Mouse (Mus musculus) E14TG2a.4 (cell line): ENCODE measurements at regions not wholly inside any gene's neighbourhood (a gene's known extent, or its start where the extent isn't known, plus 50 kb on each side); places are given as distances from the start of the nearest gene placed in this dataset.

ENCODE experiments used
- CTCF ChIP-seq: conservative IDR thresholded peaks from 2 replicates; pipeline ENCODE4 v1.5.1; 2014; ENCODE audit warnings: low read length
- NANOG ChIP-seq: IDR thresholded peaks from 2 replicates; pipeline ENCODE4 v1.6.1; 2014; ENCODE audit warnings: borderline replicate concordance, low read length, mixed read lengths
- POU5F1 ChIP-seq: IDR thresholded peaks from 2 replicates; pipeline ENCODE4 v1.6.1; 2014; ENCODE audit warnings: low read length, borderline replicate concordance

DNA sequence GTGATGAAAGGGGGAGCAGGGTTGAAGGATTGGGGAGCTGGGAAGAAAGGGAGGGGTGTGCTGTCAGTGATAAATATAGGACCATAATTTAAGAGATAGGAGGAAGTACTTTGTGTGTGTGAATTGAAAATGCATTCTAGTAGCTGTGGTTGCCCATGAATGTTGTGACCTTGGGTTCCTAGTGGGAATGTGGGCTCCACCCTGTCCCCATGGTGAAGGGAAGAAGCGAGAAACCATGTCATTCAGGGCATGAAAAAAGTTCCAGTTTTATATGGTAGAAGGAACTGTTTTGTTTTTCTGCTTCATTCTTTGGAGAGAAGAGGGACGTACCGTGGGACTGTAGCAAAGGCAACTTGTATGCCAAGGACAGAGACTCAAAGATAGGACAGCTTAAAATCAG lies 553.3 kb downstream of the Tns1 start:
- TF ChIP-seq CTCF (no peak), POU5F1 (no peak), NANOG (no peak)
